Mouse (Mus musculus): ENCODE data around the gene Ric3.

DNA sequence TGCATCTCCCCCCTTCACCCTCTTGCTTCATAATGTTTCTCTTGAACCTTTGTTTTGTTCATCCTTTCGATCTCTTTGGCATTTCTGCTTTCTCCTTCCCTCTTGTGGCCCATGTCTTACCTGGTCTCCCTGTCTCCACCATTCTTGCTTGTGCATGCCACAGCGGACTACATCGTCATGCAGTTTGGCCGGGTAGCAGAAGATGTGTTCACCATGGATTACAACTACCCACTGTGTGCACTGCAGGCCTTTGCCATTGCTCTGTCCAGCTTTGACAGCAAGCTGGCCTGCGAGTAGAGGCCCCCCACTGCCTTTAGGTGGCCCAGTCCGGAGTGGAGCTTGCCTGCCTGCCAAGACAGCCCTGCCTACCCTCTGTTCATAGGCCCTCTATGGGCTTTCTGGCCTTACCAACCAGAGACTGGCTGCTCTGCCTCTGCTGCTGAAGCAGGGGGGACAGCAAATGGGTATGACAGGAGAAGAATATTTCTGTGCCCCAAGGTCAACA, 53.1 kb downstream of the Ric3 start:
- no peak for TF ChIP-seq CTCF (IDR thresholded peaks at IDR 0.05; ENCODE audit: low read depth, low read length)
- no peak for TF ChIP-seq TAL1 (conservative IDR thresholded peaks at IDR 0.05; ENCODE audit: low read depth, low read length)
- no peak for TF ChIP-seq GATA1 (IDR thresholded peaks at IDR 0.05; ENCODE audit: borderline replicate concordance, low read length)
- no peak for TF ChIP-seq GATA2 (IDR thresholded peaks at IDR 0.05; ENCODE audit: borderline replicate concordance, low read depth, low read length)

All from G1E (cell line).